In the genomic region with DNA sequence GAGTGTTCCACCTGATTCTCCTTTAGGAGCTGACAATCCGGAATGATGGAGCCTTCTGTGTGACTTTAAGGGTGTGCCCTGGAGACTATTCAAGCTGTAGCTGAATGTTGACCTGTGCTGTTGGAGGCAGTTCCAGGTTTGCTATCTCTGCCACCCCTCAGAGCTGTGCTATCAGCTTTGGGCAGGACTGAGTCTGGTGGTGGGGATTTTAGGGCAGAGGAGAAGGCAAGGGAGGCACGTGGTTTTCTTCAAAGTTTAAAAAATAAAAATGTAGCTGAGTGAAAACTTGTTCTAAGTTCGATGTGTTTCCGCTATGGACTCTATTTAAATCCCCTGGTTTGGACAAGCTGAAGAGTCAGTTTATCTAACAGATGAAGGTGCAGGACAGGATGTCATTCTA, we compare ENCODE assay signal across 26 mouse cellular contexts.
DNase-seq lines count a peak whose midpoint lies in the region; ATAC-seq and TF ChIP-seq lines count a peak whose summit lies in the region.
"Had no signal": no experiment of that assay in that cellular context is flagged by ENCODE, and none has a peak within 500 bp of the region (broad histone marks: within the 10 kb centered on the region; RNA-seq: fewer than 3 reads in every experiment).

No protein-coding gene starts in this region.

- intact Hi-C loops in left cerebral cortex, adult 2 months (cut with DNase I): no loop called here

- peaks cover 0 to 6% of the 10 kb centered on the region in 2 experiments; a peak in 1 of 4 replicates for H3K4me1 ChIP-seq in liver, embryonic 14.5 days (replicated peaks; ENCODE audit: control insufficient read depth in 2 of 2, insufficient read depth in 2 of 2, low read length in 1 of 2)
- H3K4me1 ChIP-seq: embryonic facial prominence, embryonic 13.5 days; forebrain, embryonic 15.5 days; hindbrain, embryonic 13.5 days; megakaryocyte, embryonic 14.5 days had no signal

- H3K9ac ChIP-seq in liver, embryonic 14.5 days (replicated peaks): no peak overlapping the region
- H3K9ac ChIP-seq: embryonic facial prominence, embryonic 13.5 days; forebrain, embryonic 15.5 days; hindbrain, embryonic 13.5 days had no signal

- peak; percentile 82 for ATAC-seq in common myeloid progenitor, adult 5-6 weeks (replicated peaks; ENCODE audit: low read depth, poor library complexity, severe bottlenecking)
- ATAC-seq in erythroid progenitor cell, adult 5-6 weeks (replicated peaks; ENCODE audit: low FRiP score, poor library complexity, severe bottlenecking): 0 out of 2 replicates have a peak, but pooled peaks have one; percentile 39
- peak; percentile 73 for ATAC-seq in liver, embryonic 14.5 days (ENCODE audit: insufficient read depth)
- ATAC-seq in megakaryocyte-erythroid progenitor cell, adult 5-6 weeks (replicated peaks; ENCODE audit: low FRiP score, low TSS enrichment, poor library complexity, severe bottlenecking): peak; percentile 93
- ATAC-seq: forebrain, embryonic 15.5 days; inflammation-experienced regulatory T-cells, adult 6 months; midbrain, embryonic 16.5 days had no signal

- TF ChIP-seq EP300 in liver, embryonic 14.5 days (IDR thresholded peaks at IDR 0.05; ENCODE audit: low read depth): peak; percentile 50

- H3K27me3 ChIP-seq in liver, embryonic 14.5 days (ENCODE audit: control insufficient read depth, insufficient read depth, low read length): no peaks in the 10 kb centered on the region
- H3K27me3 ChIP-seq: embryonic facial prominence, embryonic 13.5 days; forebrain, embryonic 15.5 days; hindbrain, embryonic 13.5 days; megakaryocyte, embryonic 14.5 days had no signal

- H3K4me2 ChIP-seq in liver, embryonic 14.5 days (ENCODE audit: low read depth): no peak overlapping the region
- H3K4me2 ChIP-seq: embryonic facial prominence, embryonic 13.5 days; forebrain, embryonic 15.5 days; heart, embryonic 11.5 days; hindbrain, embryonic 13.5 days had no signal

- no peak overlapping the region for H3K27ac ChIP-seq in liver, embryonic 14.5 days
- H3K27ac ChIP-seq in left cerebral cortex, adult 2 months: no peak overlapping the region
- H3K27ac ChIP-seq: embryonic facial prominence, embryonic 13.5 days; forebrain, embryonic 15.5 days; hindbrain, embryonic 13.5 days; limb, embryonic 10.5 days had no signal

- no peak for TF ChIP-seq CTCF in liver, embryonic 14.5 days (IDR thresholded peaks at IDR 0.05; ENCODE audit: low read depth)
- no peak for TF ChIP-seq CTCF in left cerebral cortex, adult 2 months (IDR thresholded peaks at IDR 0.05)

- H3K9me3 ChIP-seq in liver, embryonic 14.5 days (ENCODE audit: control insufficient read depth, low read length): no peaks in the 10 kb centered on the region
- H3K9me3 ChIP-seq: embryonic facial prominence, embryonic 13.5 days; forebrain, embryonic 15.5 days; hindbrain, embryonic 13.5 days; limb, embryonic 10.5 days; megakaryocyte, embryonic 14.5 days had no signal

- H3K4me3 ChIP-seq in liver, embryonic 14.5 days (ENCODE audit: insufficient read depth in 1 of 2, low read depth in 2 of 2, low read length in 2 of 2): no peak overlapping the region
- no peak overlapping the region for H3K4me3 ChIP-seq in left cerebral cortex, adult 2 months
- H3K4me3 ChIP-seq: embryonic facial prominence, embryonic 13.5 days; forebrain, embryonic 15.5 days; hindbrain, embryonic 13.5 days; limb, embryonic 10.5 days; megakaryocyte, embryonic 14.5 days; myocyte had no signal

- H3K36me3 ChIP-seq in liver, embryonic 14.5 days (replicated peaks; ENCODE audit: control insufficient read depth, insufficient read depth, low read depth): no peaks in the 10 kb centered on the region
- H3K36me3 ChIP-seq: embryonic facial prominence, embryonic 13.5 days; forebrain, embryonic 15.5 days; hindbrain, embryonic 13.5 days; limb, embryonic 10.5 days had no signal

- DNase-seq in liver, embryonic 14.5 days (ENCODE audit: low read depth in 3 of 3, low spot score in 3 of 3): peak; percentile 6 to 16 (median 10)
- no peak for DNase-seq in testis, postnatal 14 days (ENCODE audit: low spot score)
- DNase-seq in urinary bladder, postnatal 4 days (ENCODE audit: low spot score in 2 of 2): no peak
- no peak for DNase-seq in left cerebral cortex, adult 2 months (ENCODE audit: extremely low spot score in 1 of 2, low spot score in 2 of 2)
- DNase-seq: adrenal gland, adult 8-10 months; cerebellum, adult 2 months; cerebellum, postnatal 25 days; embryo, embryonic 11 days; heart, postnatal 14 days; kidney, adult 18-20 months; kidney, postnatal 4 days; layer of hippocampus, adult 9-11 months; lung, adult 18-20 months; lung, postnatal 14 days had no signal

- 31% methylated on average over 4 of the region's 4 CpGs for WGBS in liver, embryonic 14.5 days (ENCODE audit: insufficient replicate concordance)

Comparison
In these comparisons a context has a peak if more than half of its experiments do, and no peak if none do; other contexts are left out.
1. ATAC-seq: peak in every context shown above with its lines; median percentile 93 in megakaryocyte-erythroid progenitor cell, adult 5-6 weeks; 82 in common myeloid progenitor, adult 5-6 weeks; 73 in liver, embryonic 14.5 days; 39 in erythroid progenitor cell, adult 5-6 weeks.
2. DNase-seq: peak in liver, embryonic 14.5 days (3 of 3); none in testis, postnatal 14 days (single experiment), urinary bladder, postnatal 4 days (0 of 2) and left cerebral cortex, adult 2 months (0 of 2).